Mouse (Mus musculus) CD4-positive, CD25-positive, alpha-beta regulatory T cell (primary cell): ENCODE results near the gene Serinc3. TPM values are rescaled to one million over a fixed set of nuclear protein-coding genes. Genes with fewer than 3 reads are reported as not detected.

Experiments used
- polyA plus RNA-seq: library from polyadenylated mRNA; unstranded; fragments of 100-300 nt; shearing (Covaris generic); gene quantifications from one replicate; pipeline ENCODE4 v1.2.1, GENCODE M21; 2017

The Serinc3 gene
- 508 TPM for polyA plus RNA-seq

DNA sequence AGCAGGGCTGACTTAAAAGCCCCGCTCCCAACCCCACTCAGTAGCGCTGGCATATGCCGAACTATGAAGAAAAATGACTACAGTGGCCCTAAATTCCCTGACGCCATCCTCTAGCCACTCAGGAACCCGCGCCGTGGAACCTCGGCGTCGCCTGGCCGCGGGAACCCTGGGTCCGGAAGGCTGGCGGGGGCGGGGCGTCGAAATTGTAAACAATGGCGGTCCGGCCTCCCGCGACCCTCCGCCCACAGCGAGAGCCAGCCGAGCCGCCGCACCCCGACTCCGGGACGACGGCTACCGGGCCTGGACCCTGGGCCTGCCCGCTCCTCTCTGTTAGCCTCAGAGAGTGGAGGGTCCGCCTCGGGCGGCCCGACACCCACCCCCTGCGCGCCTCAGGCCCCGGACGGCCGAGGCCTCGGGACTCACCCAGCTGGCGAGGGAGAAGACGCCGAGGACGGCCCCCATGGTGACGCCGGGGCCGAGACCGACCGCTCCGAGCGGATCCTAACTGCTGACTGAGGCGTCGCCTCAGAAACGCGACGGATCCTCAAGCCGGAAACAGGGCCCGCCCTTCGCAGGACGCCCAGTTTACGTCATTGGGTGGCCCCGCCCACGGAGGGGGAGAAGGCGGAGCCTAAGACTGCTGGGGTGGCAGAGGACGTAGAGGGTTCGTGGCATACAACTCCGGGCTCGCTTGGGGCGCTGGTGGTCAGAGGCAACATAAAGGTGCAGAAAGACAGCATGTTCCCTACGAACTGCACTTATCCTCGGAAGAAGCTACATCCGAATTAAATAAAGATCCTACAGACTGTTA lies at the start of gene Serinc3:
TSS of gene Serinc3 (minus strand) at position 557 of the 811 bp plus-strand sequence.

DNA sequence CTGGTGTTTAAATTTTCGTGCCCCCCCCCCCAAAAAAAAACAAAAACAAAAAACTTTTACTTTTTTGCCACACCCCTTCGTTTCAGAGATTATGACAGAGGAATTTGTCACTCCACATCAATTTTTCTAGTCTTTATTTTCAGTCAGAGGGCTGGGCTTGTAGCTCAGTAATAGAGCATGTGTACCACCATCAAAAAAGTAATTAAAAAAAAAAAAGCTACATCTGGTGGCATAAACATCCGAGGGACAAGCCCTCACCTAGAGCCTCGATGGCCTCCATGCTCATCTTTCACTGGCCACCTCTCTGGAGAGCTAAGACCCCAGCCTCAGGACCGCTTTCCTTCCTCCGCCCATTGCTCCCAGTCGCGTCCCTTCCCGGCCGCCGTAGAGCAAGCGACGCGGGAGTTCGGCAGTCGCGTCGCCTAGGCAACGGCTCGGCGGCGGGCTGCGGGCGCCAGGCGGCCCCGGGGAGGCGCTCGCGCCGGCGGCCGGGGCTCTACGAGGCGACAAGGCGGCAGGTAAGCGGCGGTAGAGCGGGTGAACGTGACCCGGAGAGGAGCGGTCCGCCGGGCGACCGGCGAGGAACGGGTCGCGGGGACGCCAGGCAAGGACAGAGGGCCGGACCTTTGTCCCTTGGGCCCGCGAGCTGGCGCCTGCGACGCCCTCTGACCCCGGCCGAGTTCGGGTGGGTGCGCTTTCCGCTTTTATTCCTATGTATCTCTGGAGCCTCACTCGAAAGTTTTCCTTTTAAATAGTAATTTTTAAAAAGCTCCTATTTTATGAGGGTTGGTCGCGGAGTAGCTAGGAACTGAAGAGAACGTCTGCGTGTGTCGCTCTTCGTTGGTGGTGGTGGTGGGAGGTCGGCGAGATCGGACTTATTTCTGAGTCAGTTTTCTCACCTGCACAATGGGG lies 13.3 kb upstream of the Serinc3 start, which contains the start of gene Pkig:
TSS of gene Pkig (plus strand) at position 412 of the 912 bp plus-strand sequence.

DNA sequence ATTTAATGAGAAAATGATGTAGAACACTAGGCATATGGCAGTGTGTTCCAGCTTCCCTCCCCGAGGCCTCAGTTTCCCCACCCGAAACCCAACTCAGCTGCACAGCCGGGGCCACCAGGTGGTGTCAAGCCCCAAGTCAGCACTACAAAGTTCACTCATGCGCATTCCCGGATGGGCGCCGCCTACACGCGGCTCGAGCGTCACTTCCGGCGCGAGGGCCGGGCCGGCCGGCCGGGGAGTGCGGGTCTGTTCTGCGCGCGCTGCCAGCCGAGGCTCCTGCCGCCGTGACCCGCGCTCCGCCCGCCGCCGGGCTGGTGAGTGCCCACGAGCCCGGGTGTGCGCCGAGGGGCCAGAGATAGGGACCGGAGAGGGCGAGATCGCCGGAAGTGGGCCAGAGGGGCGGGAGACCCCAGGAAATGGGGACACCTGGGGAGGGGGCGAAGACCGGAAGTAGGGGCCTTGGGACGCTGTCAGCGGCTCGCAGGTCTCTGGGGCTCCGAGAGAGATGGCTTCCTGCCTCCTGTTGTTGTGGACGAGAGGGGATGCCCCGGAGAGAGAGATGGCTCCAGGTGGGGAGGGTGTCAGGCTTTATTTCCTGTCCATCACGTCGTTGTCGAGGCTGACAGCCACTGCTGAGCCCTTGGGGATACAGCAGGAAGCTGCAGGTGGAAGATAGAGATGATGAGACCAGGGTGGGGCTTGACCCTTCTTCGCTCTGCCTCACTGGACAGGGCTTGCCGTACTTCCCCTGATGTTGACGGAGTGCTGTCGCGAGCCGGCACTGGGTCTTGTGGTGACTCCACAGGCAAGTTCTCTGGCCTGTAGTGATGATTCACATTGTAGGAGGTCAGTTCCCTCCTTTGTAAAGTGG lies 42.6 kb downstream of the Serinc3 start, which contains the start of gene Ttpal:
TSS of gene Ttpal (plus strand) at position 214 of the 871 bp plus-strand sequence.

Other genes with a start within 250 kb of the Serinc3 start
- gene Jph2, start 247.1 kb downstream of the Serinc3 start, polyA plus RNA-seq, result not detected
- gene Oser1, start 220.4 kb downstream of the Serinc3 start, polyA plus RNA-seq, result 93.7 TPM
- not detected for gene Gdap1l1, start 206.7 kb downstream of the Serinc3 start, polyA plus RNA-seq
- 4.1 TPM for gene Fitm2, start 172.5 kb downstream of the Serinc3 start, polyA plus RNA-seq
- not detected for gene R3hdml, start 152.8 kb downstream of the Serinc3 start, polyA plus RNA-seq
- gene Hnf4a, start 138.3 kb downstream of the Serinc3 start, polyA plus RNA-seq, result not detected
- gene Ttpal, start 42.8 kb downstream of the Serinc3 start, polyA plus RNA-seq, result 58.2 TPM
- gene Pkig, start 13.3 kb upstream of the Serinc3 start, polyA plus RNA-seq, result 4.4 TPM
- gene Ada, start 105.1 kb upstream of the Serinc3 start, polyA plus RNA-seq, result 14.0 TPM
- not detected for gene Ccn5, start 175.7 kb upstream of the Serinc3 start, polyA plus RNA-seq
- gene Kcnk15, start 208.5 kb upstream of the Serinc3 start, polyA plus RNA-seq, result not detected